Mouse (Mus musculus): ENCODE results near the gene A430033K04Rik. TPM values are rescaled to one million over a fixed set of nuclear protein-coding genes. Genes with fewer than 3 reads are reported as not detected.

Gene A430033K04Rik
- total and polyA plus RNA-seq, 3 experiments: 2.1 to 2.6 TPM; not detected in 1

GRCm38 (mm10) chr5:138656477-138657156 lies 34.0 kb downstream of the A430033K04Rik start:
- H3K27me3 ChIP-seq (ENCODE audit: control insufficient read depth in 1 of 2, insufficient read depth in 2 of 2, low read length in 2 of 2): no peaks in the 10 kb centered on the region
- H3K9me3 ChIP-seq (replicated peaks; ENCODE audit: insufficient read depth, low read length): no peaks in the 10 kb centered on the region
- TF ChIP-seq NELFE (IDR thresholded peaks at IDR 0.05; ENCODE audit: low read depth, low read length) (no peak), MAX (IDR thresholded peaks at IDR 0.05; ENCODE audit: low read length) (no peak), SMC3 (IDR thresholded peaks at IDR 0.05; ENCODE audit: low read depth, low read length) (peak; percentile 79), CHD1 (IDR thresholded peaks at IDR 0.05; ENCODE audit: low read depth, low read length) (no peak), POLR2AphosphoS2 (IDR thresholded peaks at IDR 0.05; ENCODE audit: low read length) (no peak), SIN3A (IDR thresholded peaks at IDR 0.05; ENCODE audit: low read length) (no peak), UBTF (IDR thresholded peaks at IDR 0.05; ENCODE audit: borderline replicate concordance, insufficient read depth, low read depth, low read length) (no peak), BHLHE40 (IDR thresholded peaks at IDR 0.05; ENCODE audit: borderline replicate concordance, low read depth, low read length) (no peak), ZKSCAN1 (IDR thresholded peaks at IDR 0.05; ENCODE audit: low read depth, low read length) (no peak), EP300 (IDR thresholded peaks at IDR 0.05; ENCODE audit: low read depth in 1 of 2, low read length in 2 of 2) (no peak), MYC (IDR thresholded peaks at IDR 0.05; ENCODE audit: low read depth, low read length) (no peak), TAL1 (IDR thresholded peaks at IDR 0.05; ENCODE audit: low read length) (no peak), NRF1 (IDR thresholded peaks at IDR 0.05; ENCODE audit: insufficient read depth, low read depth, low read length, poor library complexity, severe bottlenecking) (no peak), RAD21 (IDR thresholded peaks at IDR 0.05; ENCODE audit: low read depth, low read length) (peak; percentile 84), RCOR1 (IDR thresholded peaks at IDR 0.05; ENCODE audit: low read depth, low read length) (no peak), GABPA (IDR thresholded peaks at IDR 0.05; ENCODE audit: low read depth, low read length) (no peak), MYB (IDR thresholded peaks at IDR 0.05; ENCODE audit: low read depth, low read length) (no peak), TCF12 (IDR thresholded peaks at IDR 0.05; ENCODE audit: low read depth, low read length) (no peak), ZC3H11A (IDR thresholded peaks at IDR 0.05; ENCODE audit: low read depth, low read length) (peak; percentile 81), ELF1 (IDR thresholded peaks at IDR 0.05; ENCODE audit: low read depth, low read length) (no peak), ETS1 (IDR thresholded peaks at IDR 0.05; ENCODE audit: low read depth, low read length) (no peak), CTCF (IDR thresholded peaks at IDR 0.05 in 2 of 3, conservative IDR thresholded peaks at IDR 0.05 in 1 of 3; ENCODE audit: control insufficient read depth in 1 of 3, insufficient read depth in 1 of 3, low read depth in 2 of 3, low read length in 3 of 3, poor library complexity in 1 of 3, severe bottlenecking in 1 of 3) (peak; percentile 33 to 80 (median 58)), CHD2 (IDR thresholded peaks at IDR 0.05; ENCODE audit: low read length) (no peak), MAFK (IDR thresholded peaks at IDR 0.05; ENCODE audit: borderline replicate concordance, low read depth, low read length) (no peak), MXI1 (IDR thresholded peaks at IDR 0.05; ENCODE audit: low read depth, low read length) (no peak), GATA1 (IDR thresholded peaks at IDR 0.05; ENCODE audit: low read depth, low read length) (no peak), JUND (IDR thresholded peaks at IDR 0.05; ENCODE audit: low read depth, low read length) (no peak), E2F4 (IDR thresholded peaks at IDR 0.05; ENCODE audit: borderline replicate concordance, low read depth, low read length) (no peak), POLR2A (IDR thresholded peaks at IDR 0.05; ENCODE audit: control insufficient read depth in 1 of 2, insufficient read depth in 1 of 2, low read depth in 1 of 2, low read length in 2 of 2, poor library complexity in 1 of 2) (no peak), POLR2AphosphoS5 (IDR thresholded peaks at IDR 0.05; ENCODE audit: borderline replicate concordance, low read depth, low read length) (no peak)
- H3K9ac ChIP-seq (ENCODE audit: control insufficient read depth, low read depth, low read length, poor library complexity, severe bottlenecking): no peak overlapping the region
- H3K4me1 ChIP-seq (ENCODE audit: control insufficient read depth in 1 of 2, insufficient read depth in 2 of 2, low read length in 2 of 2): no peaks in the 10 kb centered on the region
- DNase-seq (ENCODE audit: low read depth, low spot score): peak; percentile 70
- no peak overlapping the region for H3K27ac ChIP-seq (ENCODE audit: control insufficient read depth, low read depth, low read length)
- no peak overlapping the region for H3K4me3 ChIP-seq (ENCODE audit: control insufficient read depth in 1 of 2, insufficient read depth in 1 of 2, low read depth in 2 of 2, low read length in 2 of 2)
- no peaks in the 10 kb centered on the region for H3K79me2 ChIP-seq (ENCODE audit: control insufficient read depth, insufficient read depth, low read length, poor library complexity)
- no peaks in the 10 kb centered on the region for H3K36me3 ChIP-seq (ENCODE audit: control insufficient read depth in 1 of 2, insufficient read depth in 2 of 2, low read length in 2 of 2)

Measured in MEL (cell line).